Mouse (Mus musculus) forebrain, embryonic 11.5 days (tissue): ENCODE measurements at regions not wholly inside any gene's neighbourhood (a gene's known extent, or its start where the extent isn't known, plus 50 kb on each side); places are given as distances from the start of the nearest gene placed in this dataset.
A peak's percentile ranks its signal among the peaks of the same experiment; 100 is the strongest.

Experiments
- ATAC-seq: fragments of 200-750 bp; cut with Nextera tagmentation; replicated peaks from 2 replicates; pipeline ENCODE4 v1.8.0; 2017; ENCODE audit warnings: moderate TSS enrichment; ENCODE audit not compliant: low FRiP score
- DNase-seq: peaks from one replicate; pipeline ENCODE4 v3.0.0-alpha.2; 2017; ENCODE audit warnings: low spot score
- H3K27ac ChIP-seq: fragments of 300-500 bp; sonication (generic); 2 replicates; pipeline ENCODE4 v1.5.1; 2014; ENCODE audit warnings: low read depth, low read length
- H3K27me3 ChIP-seq: fragments of 300-500 bp; sonication (generic); 2 replicates; pipeline ENCODE4 v1.6.1; 2014; ENCODE audit warnings: mild to moderate bottlenecking, low read length, mixed read lengths; ENCODE audit not compliant: control insufficient read depth, insufficient read depth
- H3K36me3 ChIP-seq: fragments of 300-500 bp; sonication (generic); 2 replicates; pipeline ENCODE4 v1.6.1; 2014; ENCODE audit warnings: mild to moderate bottlenecking, low read length, moderate library complexity, mixed read lengths; ENCODE audit not compliant: control insufficient read depth, insufficient read depth
- H3K4me1 ChIP-seq: fragments of 300-500 bp; sonication (generic); replicated peaks from 2 replicates; pipeline ENCODE4 v1.6.1; 2014; ENCODE audit warnings: low read length, mixed read lengths; ENCODE audit not compliant: control insufficient read depth, insufficient read depth
- H3K4me2 ChIP-seq: fragments of 300-500 bp; sonication (generic); 2 replicates; pipeline ENCODE4 v1.6.1; 2014; ENCODE audit warnings: low read depth, mild to moderate bottlenecking, low read length, moderate library complexity, mixed read lengths; ENCODE audit not compliant: severe bottlenecking
- H3K4me3 ChIP-seq: fragments of 300-500 bp; sonication (generic); 2 replicates; pipeline ENCODE4 v1.5.1; 2014; ENCODE audit warnings: low read depth, low read length
- H3K9ac ChIP-seq: fragments of 300-500 bp; sonication (generic); 2 replicates; pipeline ENCODE4 v1.6.1; 2014; ENCODE audit warnings: low read length
- H3K9me3 ChIP-seq: fragments of 300-500 bp; sonication (generic); 2 replicates; pipeline ENCODE4 v1.6.1; 2016; ENCODE audit warnings: low read length, mixed read lengths; ENCODE audit not compliant: control insufficient read depth
- WGBS: fragments of 180-500 bp; shearing (Covaris S2); extraction: QIAGEN DNeasy Blood & Tissue Kit; methylation state at CpG from one replicate; pipeline ENCODE4 v1.1.7; 2014; 5-methylcytosine and 5-hydroxymethylcytosine counted together

- no peak overlapping the region for H3K4me2 ChIP-seq
- no peak for ATAC-seq
- no peak overlapping the region for H3K27ac ChIP-seq
- WGBS, result 81% methylated on average over 7 of the region's 7 CpGs
- no peak overlapping the region for H3K9ac ChIP-seq
- H3K9me3 ChIP-seq, result no peaks in the 10 kb centered on the region
- DNase-seq, result no peak
- H3K4me1 ChIP-seq, result no peaks in the 10 kb centered on the region
- no peaks in the 10 kb centered on the region for H3K36me3 ChIP-seq
- no peak overlapping the region for H3K4me3 ChIP-seq
- no peaks in the 10 kb centered on the region for H3K27me3 ChIP-seq
These were observed 101.8 kb downstream of the Vgll3 start for GRCm38 (mm10) chr16:65916831-65917230.

DNA sequence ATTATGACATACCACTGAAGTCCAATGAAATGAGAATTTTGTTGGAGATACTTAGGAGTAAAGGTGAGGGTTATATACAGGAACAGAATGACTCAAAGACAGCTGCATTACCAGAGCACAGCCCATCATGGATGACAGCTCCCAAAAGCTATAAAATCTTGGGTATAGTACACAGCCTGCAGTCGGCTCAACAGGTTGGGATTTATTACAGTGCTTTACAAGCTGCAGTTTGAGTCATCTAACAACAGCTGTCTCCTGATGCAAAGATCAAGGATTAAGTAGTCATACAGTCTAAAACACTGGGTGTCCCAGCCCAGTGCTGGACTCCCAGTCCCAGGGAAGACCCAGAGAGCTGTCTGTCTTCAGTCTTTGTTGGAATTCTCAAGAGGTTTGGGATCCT, 110.9 kb downstream of the Vgll3 start:
- ATAC-seq, result no peak
- no peaks in the 10 kb centered on the region for H3K27me3 ChIP-seq
- no peak overlapping the region for H3K9ac ChIP-seq
- no peak overlapping the region for H3K27ac ChIP-seq
- WGBS, result 89% methylated on average over 1 of the region's 1 CpGs
- H3K4me3 ChIP-seq, result no peak overlapping the region
- H3K4me2 ChIP-seq, result no peak overlapping the region
- H3K4me1 ChIP-seq, result no peaks in the 10 kb centered on the region
- H3K36me3 ChIP-seq, result no peaks in the 10 kb centered on the region
- DNase-seq, result no peak
- H3K9me3 ChIP-seq, result no peaks in the 10 kb centered on the region

DNA sequence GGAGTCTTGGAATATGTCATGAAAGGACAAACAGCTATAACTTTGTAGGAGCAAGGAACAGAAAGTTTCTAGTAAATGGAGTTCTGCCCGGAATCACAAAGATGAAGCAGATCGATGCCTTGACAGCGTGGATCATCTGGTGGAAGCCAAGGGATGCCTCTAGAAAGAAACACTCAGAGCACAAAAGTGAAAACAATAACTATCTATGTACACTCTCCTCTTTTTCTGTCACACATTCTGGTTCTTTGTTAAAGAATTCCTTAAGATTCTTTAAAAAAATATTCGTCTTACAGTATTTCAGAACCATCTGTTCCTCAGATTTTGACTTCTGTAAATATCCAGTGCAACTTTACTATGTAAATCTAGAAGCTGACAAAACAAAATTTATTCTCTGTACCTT, 148.8 kb downstream of the Vgll3 start:
- H3K27ac ChIP-seq, result no peak overlapping the region
- DNase-seq (no peak), ATAC-seq (no peak)
- no peak overlapping the region for H3K4me2 ChIP-seq
- no peaks in the 10 kb centered on the region for H3K27me3 ChIP-seq
- no peaks in the 10 kb centered on the region for H3K4me1 ChIP-seq
- no peak overlapping the region for H3K9ac ChIP-seq
- no peaks in the 10 kb centered on the region for H3K36me3 ChIP-seq
- WGBS, result 84% methylated on average over 4 of the region's 4 CpGs
- no peak overlapping the region for H3K4me3 ChIP-seq
- H3K9me3 ChIP-seq, result no peaks in the 10 kb centered on the region

DNA sequence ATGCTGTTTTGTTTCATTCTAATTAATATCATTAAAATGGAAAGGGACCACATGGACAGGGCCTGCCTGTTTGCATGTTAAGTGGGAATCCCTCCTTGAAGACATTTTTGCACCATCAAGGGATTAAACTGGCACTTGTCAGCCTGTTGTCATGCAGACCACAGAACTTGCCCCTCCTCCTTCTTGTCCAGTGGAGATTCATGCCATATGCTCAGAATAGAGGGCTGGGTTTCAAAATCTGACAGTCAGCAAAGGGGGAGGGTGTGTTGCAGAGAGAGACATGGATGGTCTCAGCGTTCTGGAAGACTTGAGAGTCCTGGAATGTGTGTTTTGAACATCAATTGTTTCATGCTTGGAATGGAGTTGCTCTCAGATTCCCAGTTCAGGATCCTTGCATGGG, 149.2 kb downstream of the Vgll3 start:
- no peaks in the 10 kb centered on the region for H3K9me3 ChIP-seq
- DNase-seq (no peak), ATAC-seq (peak; percentile 50; the same call in 1 of the 2 replicates)
- no peak overlapping the region for H3K9ac ChIP-seq
- H3K27me3 ChIP-seq, result no peaks in the 10 kb centered on the region
- no peaks in the 10 kb centered on the region for H3K4me1 ChIP-seq
- 39% methylated on average over 1 of the region's 1 CpGs for WGBS
- no peak overlapping the region for H3K4me2 ChIP-seq
- no peak overlapping the region for H3K4me3 ChIP-seq
- H3K27ac ChIP-seq, result no peak overlapping the region
- no peaks in the 10 kb centered on the region for H3K36me3 ChIP-seq

DNA sequence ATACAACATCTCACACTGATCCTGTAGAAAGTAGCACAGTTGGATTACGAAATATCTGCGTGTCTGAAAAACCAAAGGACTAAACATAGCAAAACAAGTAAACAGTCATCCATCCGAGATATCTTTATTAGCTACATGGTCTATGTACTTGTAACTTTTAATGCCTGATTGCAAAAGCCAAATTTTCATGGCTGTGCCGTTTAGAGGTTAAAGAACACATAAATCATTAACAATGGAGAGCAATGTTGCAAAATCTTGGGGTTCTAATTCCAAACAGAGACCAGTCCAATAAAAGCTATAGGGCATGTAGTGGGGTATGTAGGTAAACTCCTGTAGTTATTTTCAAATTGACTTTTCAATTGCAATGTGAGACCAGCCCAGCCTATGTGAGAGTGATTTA, 162.0 kb downstream of the Vgll3 start:
- Histone ChIP-seq H3K9me3 (no peaks in the 10 kb centered on the region), H3K27me3 (no peaks in the 10 kb centered on the region), H3K36me3 (no peaks in the 10 kb centered on the region), H3K27ac (no peak overlapping the region), H3K4me3 (no peak overlapping the region), H3K4me1 (no peaks in the 10 kb centered on the region), H3K9ac (no peak overlapping the region), H3K4me2 (no peak overlapping the region)
- DNase-seq (no peak), ATAC-seq (no peak)
- 84% methylated on average over 4 of the region's 4 CpGs for WGBS

DNA sequence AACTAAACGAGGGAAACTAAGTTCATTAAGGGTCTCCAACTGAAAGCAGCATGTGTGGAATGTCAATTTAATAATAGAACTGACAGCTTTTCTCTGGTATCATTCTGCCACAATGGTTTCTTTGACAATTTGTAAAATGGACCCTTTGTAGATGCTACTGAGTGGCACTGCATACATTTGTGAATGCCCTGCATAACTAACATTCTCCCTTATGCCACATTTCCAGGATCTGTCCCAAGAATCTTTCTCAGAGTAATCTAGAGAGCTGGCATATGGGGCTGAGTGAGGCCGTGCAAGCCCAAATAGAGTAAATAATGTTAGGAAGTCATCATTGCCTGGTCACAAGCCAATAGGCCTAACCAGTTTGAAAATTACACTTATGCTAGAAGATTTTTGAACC, 172.1 kb downstream of the Vgll3 start:
- H3K27ac ChIP-seq, result no peak overlapping the region
- no peak overlapping the region for H3K4me2 ChIP-seq
- no peaks in the 10 kb centered on the region for H3K27me3 ChIP-seq
- H3K9ac ChIP-seq, result no peak overlapping the region
- no peaks in the 10 kb centered on the region for H3K4me1 ChIP-seq
- H3K36me3 ChIP-seq, result no peaks in the 10 kb centered on the region
- H3K4me3 ChIP-seq, result no peak overlapping the region
- H3K9me3 ChIP-seq, result no peaks in the 10 kb centered on the region
- no peak for DNase-seq
- 37% methylated on average over 2 of the region's 2 CpGs for WGBS
- no peak for ATAC-seq

GRCm38 (mm10) chr16:65999343-65999742, 184.3 kb downstream of the Vgll3 start:
- no peak for DNase-seq
- H3K36me3 ChIP-seq, result no peaks in the 10 kb centered on the region
- 98% methylated on average over 1 of the region's 1 CpGs for WGBS
- no peak overlapping the region for H3K4me2 ChIP-seq
- no peak for ATAC-seq
- H3K27me3 ChIP-seq, result no peaks in the 10 kb centered on the region
- no peak overlapping the region for H3K27ac ChIP-seq
- no peaks in the 10 kb centered on the region for H3K4me1 ChIP-seq
- H3K9ac ChIP-seq, result no peak overlapping the region
- no peak overlapping the region for H3K4me3 ChIP-seq
- H3K9me3 ChIP-seq, result no peaks in the 10 kb centered on the region

DNA sequence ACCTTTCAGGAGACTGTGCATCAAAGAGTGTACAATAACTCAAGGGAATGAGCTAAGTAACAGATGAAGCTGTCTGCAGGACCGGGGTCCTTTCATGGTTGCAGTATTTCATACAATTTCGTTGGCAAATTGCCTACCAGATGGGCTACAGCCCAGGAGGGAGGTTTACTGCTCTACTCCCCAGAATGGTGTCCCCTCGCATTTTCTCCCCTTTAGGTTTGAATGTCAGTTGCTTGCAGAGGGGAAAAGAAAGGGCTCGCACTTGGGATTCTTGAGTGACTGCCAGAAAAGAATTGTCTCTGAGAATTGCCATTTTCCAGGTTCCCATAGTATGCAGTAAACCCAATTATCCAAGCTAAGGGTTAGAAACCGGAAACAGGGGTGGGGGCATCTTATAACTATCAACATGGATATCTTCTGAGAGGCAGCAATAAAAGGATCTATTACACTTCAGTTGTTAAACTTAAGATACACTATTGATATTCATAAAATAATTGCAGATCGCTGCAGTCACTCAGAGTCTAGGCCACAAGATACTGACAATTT, 185.7 kb downstream of the Vgll3 start:
- no peaks in the 10 kb centered on the region for H3K4me1 ChIP-seq
- H3K4me2 ChIP-seq, result no peak overlapping the region
- no peak overlapping the region for H3K9ac ChIP-seq
- 88% methylated on average over 6 of the region's 6 CpGs for WGBS
- H3K27me3 ChIP-seq, result no peaks in the 10 kb centered on the region
- DNase-seq (no peak), ATAC-seq (no peak)
- H3K36me3 ChIP-seq, result no peaks in the 10 kb centered on the region
- H3K4me3 ChIP-seq, result no peak overlapping the region
- H3K27ac ChIP-seq, result no peak overlapping the region
- no peaks in the 10 kb centered on the region for H3K9me3 ChIP-seq

- Histone ChIP-seq H3K9me3 (no peaks in the 10 kb centered on the region), H3K9ac (no peak overlapping the region), H3K36me3 (no peaks in the 10 kb centered on the region), H3K27ac (no peak overlapping the region), H3K27me3 (no peaks in the 10 kb centered on the region), H3K4me1 (no peaks in the 10 kb centered on the region), H3K4me3 (no peak overlapping the region), H3K4me2 (no peak overlapping the region)
- WGBS, result 84% methylated on average over 9 of the region's 9 CpGs
- DNase-seq (no peak), ATAC-seq (no peak)
These were observed 189.6 kb downstream of the Vgll3 start for GRCm38 (mm10) chr16:66004689-66005088.
